Mouse (Mus musculus) heart, postnatal 0 days (tissue): ENCODE measurements around the gene Nek7.
A peak's percentile ranks its signal among the peaks of the same experiment; 100 is the strongest.

ENCODE experiments used
- CTCF ChIP-seq: IDR thresholded peaks from 2 replicates; pipeline ENCODE4 v1.5.1; 2016; ENCODE audit warnings: antibody characterized with exemption, control low read depth, low read depth
- EP300 ChIP-seq: IDR thresholded peaks from 2 replicates; pipeline ENCODE4 v1.6.1; 2016; ENCODE audit warnings: antibody characterized with exemption, low read depth

GRCm38 (mm10) chr1:138619996-138620461 is at the start of gene Nek7:
- TF ChIP-seq CTCF = peak; percentile 59
- TF ChIP-seq EP300 = no peak
